Mouse (Mus musculus) midbrain, embryonic 14.5 days (tissue): ENCODE results near the gene Ppme1. TPM values are rescaled to one million over a fixed set of nuclear protein-coding genes. Genes with fewer than 3 reads are reported as not detected.

ENCODE experiments used
- ATAC-seq: fragments of 200-750 bp; cut with Nextera tagmentation; 2 replicates; pipeline ENCODE4 v1.8.0; 2017; ENCODE audit warnings: moderate number of reproducible peaks, moderate library complexity; ENCODE audit not compliant: low FRiP score, low TSS enrichment
- DNase-seq: peaks from one replicate; pipeline ENCODE4 v3.0.0-alpha.2; 2015
- H3K27ac ChIP-seq: fragments of 300-500 bp; sonication (generic); replicated peaks from 2 replicates; pipeline ENCODE4 v1.5.1; 2014; ENCODE audit warnings: mild to moderate bottlenecking, low read depth, low read length, moderate library complexity
- H3K27me3 ChIP-seq: fragments of 300-500 bp; sonication (generic); 2 replicates; pipeline ENCODE4 v1.6.1; 2014; ENCODE audit warnings: low read length, control low read depth, mixed read lengths; ENCODE audit not compliant: control insufficient read depth, insufficient read depth
- H3K36me3 ChIP-seq: fragments of 300-500 bp; sonication (generic); 2 replicates; pipeline ENCODE4 v1.6.1; 2014; ENCODE audit warnings: low read length, control low read depth; ENCODE audit not compliant: control insufficient read depth, insufficient read depth
- H3K4me1 ChIP-seq: fragments of 300-500 bp; sonication (generic); 2 replicates; pipeline ENCODE4 v1.6.1; 2014; ENCODE audit warnings: mild to moderate bottlenecking, antibody characterized with exemption, low read length, control low read depth; ENCODE audit not compliant: control insufficient read depth, insufficient read depth
- H3K4me2 ChIP-seq: fragments of 300-500 bp; sonication (generic); 2 replicates; pipeline ENCODE4 v1.6.1; 2014; ENCODE audit warnings: mild to moderate bottlenecking, low read length, moderate library complexity
- H3K4me3 ChIP-seq: fragments of 300-500 bp; sonication (generic); replicated peaks from 2 replicates; pipeline ENCODE4 v1.5.1; 2014; ENCODE audit warnings: low read depth, low read length
- H3K9ac ChIP-seq: fragments of 300-500 bp; sonication (generic); replicated peaks from 2 replicates; pipeline ENCODE4 v1.6.1; 2014; ENCODE audit warnings: mild to moderate bottlenecking, low read length, moderate library complexity
- H3K9me3 ChIP-seq: fragments of 300-500 bp; sonication (generic); 2 replicates; pipeline ENCODE4 v1.6.1; 2016; ENCODE audit warnings: low read length, control low read depth, mixed read lengths; ENCODE audit not compliant: control insufficient read depth
- WGBS: fragments of 180-500 bp; shearing (Covaris S2); extraction: QIAGEN DNeasy Blood & Tissue Kit; methylation state at CpG from one replicate; pipeline ENCODE4 v1.1.7; 2014; 5-methylcytosine and 5-hydroxymethylcytosine counted together
- polyA plus RNA-seq: library from polyadenylated mRNA; unstranded; fragments of >200 nt; fragmentation: Nextera tagmentation; extraction: Ambion mirVana; gene quantifications from 2 replicates; pipeline ENCODE4 v1.2.1, GENCODE M21; 2014

Gene Ppme1
- polyA plus RNA-seq, 1 experiment from 2014 or later, result 160 TPM

GRCm38 (mm10) chr7:100316924-100317323 lies 55.2 kb downstream of the Ppme1 start:
- Histone ChIP-seq H3K4me1 (no peaks in the 10 kb centered on the region), H3K4me3 (no peak overlapping the region), H3K4me2 (no peak overlapping the region), H3K27ac (no peak overlapping the region), H3K27me3 (no peaks in the 10 kb centered on the region), H3K36me3 (no peaks in the 10 kb centered on the region), H3K9me3 (no peaks in the 10 kb centered on the region), H3K9ac (no peak overlapping the region)
- ATAC-seq (no peak), DNase-seq (no peak)
- 97% methylated on average over 8 of the region's 8 CpGs for WGBS

- no peak for DNase-seq
- 91% methylated on average over 4 of the region's 4 CpGs for WGBS
These were observed 59.4 kb downstream of the Ppme1 start for GRCm38 (mm10) chr7:100312716-100313115.

GRCm38 (mm10) chr7:100310290-100310689 lies 61.8 kb downstream of the Ppme1 start:
- Histone ChIP-seq H3K4me3 (no peak overlapping the region), H3K36me3 (no peaks in the 10 kb centered on the region), H3K4me1 (peaks cover 39% of the 10 kb centered on the region), H3K27me3 (no peaks in the 10 kb centered on the region), H3K9ac (no peak overlapping the region), H3K27ac (peak overlapping the region; percentile 87), H3K9me3 (no peaks in the 10 kb centered on the region), H3K4me2 (no peak overlapping the region)
- 79% methylated on average over 12 of the region's 12 CpGs for WGBS
- DNase-seq (no peak), ATAC-seq (no peak)

More at GRCm38 (mm10) chr7:100312716-100313115, 59.4 kb downstream of the Ppme1 start:
- Histone ChIP-seq H3K27me3 (no peaks in the 10 kb centered on the region), H3K4me3 (no peak overlapping the region), H3K9me3 (no peaks in the 10 kb centered on the region), H3K4me2 (no peak overlapping the region), H3K4me1 (peaks cover 32% of the 10 kb centered on the region), H3K9ac (no peak overlapping the region), H3K27ac (no peak overlapping the region), H3K36me3 (no peaks in the 10 kb centered on the region)
- no peak for ATAC-seq

DNA sequence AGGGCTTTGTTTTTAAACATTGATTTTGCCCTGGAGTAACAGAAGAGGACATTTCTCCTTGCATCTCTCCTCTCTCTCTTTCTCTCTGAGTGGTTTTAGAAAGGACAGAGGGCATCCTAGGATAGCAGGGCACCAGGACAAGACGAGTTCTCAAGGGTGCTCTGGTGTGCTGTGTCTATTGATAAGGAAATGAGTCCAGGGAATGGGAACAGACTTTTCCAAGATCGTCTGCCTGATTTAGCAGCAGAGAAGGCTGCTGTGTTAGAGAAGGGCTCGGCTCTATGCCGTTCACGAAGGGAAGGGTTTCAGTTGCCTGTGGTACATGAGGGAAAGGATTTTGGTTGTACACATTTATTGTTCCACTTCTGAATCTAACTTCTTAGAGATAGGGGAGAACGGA lies 62.4 kb downstream of the Ppme1 start:
- ATAC-seq (no peak), DNase-seq (peak; percentile 31)
- Histone ChIP-seq H3K9ac (no peak overlapping the region), H3K4me3 (no peak overlapping the region), H3K4me2 (no peak overlapping the region), H3K27ac (peak overlapping the region; percentile 87), H3K36me3 (no peaks in the 10 kb centered on the region), H3K9me3 (no peaks in the 10 kb centered on the region), H3K27me3 (no peaks in the 10 kb centered on the region), H3K4me1 (peaks cover 39% of the 10 kb centered on the region)
- 40% methylated on average over 6 of the region's 6 CpGs for WGBS

DNA sequence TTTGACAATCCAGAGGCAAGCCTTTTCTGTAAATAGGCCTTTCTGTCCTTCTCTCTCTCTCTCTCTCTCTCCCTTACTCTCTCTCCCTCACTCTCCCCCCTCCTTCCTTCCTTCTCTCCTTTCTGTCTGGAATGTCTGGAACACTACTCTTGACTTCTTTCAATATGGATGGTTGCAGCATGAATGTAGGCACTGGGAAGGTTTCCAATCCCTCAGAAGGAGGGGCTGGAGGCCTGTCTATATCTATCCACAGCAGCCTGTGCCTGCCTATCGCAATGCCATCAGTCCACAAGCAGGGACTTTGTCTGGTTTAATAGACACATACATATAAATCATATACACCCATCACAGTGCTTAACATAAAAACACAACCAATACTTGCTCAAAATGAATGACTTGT lies 62.9 kb downstream of the Ppme1 start:
- H3K4me3 ChIP-seq, result no peak overlapping the region
- DNase-seq, result peak; percentile 55
- WGBS, result 41% methylated on average over 1 of the region's 1 CpGs
- no peak for ATAC-seq
- H3K36me3 ChIP-seq, result no peaks in the 10 kb centered on the region
- H3K27ac ChIP-seq, result peak overlapping the region; percentile 87
- H3K27me3 ChIP-seq, result no peaks in the 10 kb centered on the region
- H3K4me1 ChIP-seq, result peaks cover 39% of the 10 kb centered on the region
- H3K9ac ChIP-seq, result no peak overlapping the region
- H3K9me3 ChIP-seq, result no peaks in the 10 kb centered on the region
- no peak overlapping the region for H3K4me2 ChIP-seq

DNA sequence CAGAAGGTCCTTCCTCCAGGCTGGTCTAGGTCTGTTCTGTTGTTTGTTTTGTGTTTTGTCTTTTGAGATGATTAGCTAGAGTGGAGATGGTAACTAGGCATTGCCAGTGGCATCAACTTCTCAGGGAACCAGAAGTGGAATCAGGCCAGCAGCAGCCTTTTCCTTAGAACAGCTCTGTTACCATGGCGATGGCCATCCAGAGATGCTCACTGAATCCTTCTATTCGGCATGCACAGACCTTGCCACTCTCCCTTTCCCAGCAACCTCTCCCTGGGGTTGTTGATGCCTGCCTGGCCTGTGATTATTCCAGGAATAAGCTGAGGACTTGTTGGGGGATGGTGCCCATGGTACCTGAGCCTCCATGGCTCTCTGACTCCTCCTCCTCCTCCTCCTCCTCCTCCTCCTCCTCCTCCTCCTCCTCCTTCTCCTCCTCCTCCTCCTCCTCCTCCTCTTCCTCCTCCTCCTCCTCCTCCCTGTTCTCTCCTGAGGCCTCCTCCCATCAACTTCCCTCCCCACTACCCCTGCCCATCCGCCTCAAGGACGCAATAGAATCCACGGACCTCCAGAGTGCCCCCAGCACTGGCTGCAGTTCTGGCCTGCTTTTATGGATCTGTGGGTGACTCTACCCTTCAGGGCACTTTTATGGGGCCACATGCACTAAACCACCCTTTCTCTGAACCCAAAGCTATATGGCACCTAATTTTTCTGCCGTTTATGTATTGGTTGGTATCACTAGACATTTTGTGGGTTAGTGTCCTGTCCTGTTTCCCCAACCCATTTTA lies 64.0 kb downstream of the Ppme1 start:
- Histone ChIP-seq H3K27ac (peak overlapping the region; percentile 87), H3K9ac (no peak overlapping the region), H3K4me2 (no peak overlapping the region), H3K27me3 (no peaks in the 10 kb centered on the region), H3K4me3 (no peak overlapping the region), H3K4me1 (peaks cover 39% of the 10 kb centered on the region), H3K36me3 (no peaks in the 10 kb centered on the region), H3K9me3 (no peaks in the 10 kb centered on the region)
- WGBS, result 53% methylated on average over 6 of the region's 6 CpGs
- DNase-seq (peak; percentile 91), ATAC-seq (peak; percentile 87)

DNA sequence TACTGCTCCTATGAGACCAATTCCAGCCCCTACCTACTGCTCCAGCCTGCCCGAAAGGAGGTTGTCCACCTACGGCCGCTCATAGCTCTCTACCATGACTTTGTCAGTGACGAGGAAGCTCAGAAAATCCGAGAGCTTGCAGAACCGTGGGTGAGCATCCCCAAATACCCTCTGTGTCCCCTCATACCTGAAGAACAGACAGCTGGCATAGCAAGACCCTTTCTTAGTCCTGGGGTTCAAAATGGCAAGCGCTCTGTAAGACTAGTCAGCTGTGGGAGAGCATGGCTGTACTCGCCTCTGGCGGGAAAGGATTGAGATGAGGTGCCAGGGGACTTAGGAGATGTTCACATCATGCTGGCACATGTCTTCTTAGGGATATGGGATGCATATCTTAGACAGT lies 66.2 kb downstream of the Ppme1 start:
- Histone ChIP-seq H3K27me3 (no peaks in the 10 kb centered on the region), H3K4me1 (peaks cover 37% of the 10 kb centered on the region), H3K36me3 (no peaks in the 10 kb centered on the region), H3K4me3 (no peak overlapping the region), H3K9ac (no peak overlapping the region), H3K4me2 (no peak overlapping the region), H3K27ac (no peak overlapping the region), H3K9me3 (no peaks in the 10 kb centered on the region)
- no peak for DNase-seq
- ATAC-seq, result no peak
- WGBS, result 92% methylated on average over 9 of the region's 9 CpGs

- no peak for ATAC-seq
- peak; percentile 21 for DNase-seq
- peak overlapping the region; percentile 57; the same call in 1 of the 2 replicates for H3K27ac ChIP-seq
These were observed 69.8 kb downstream of the Ppme1 start for GRCm38 (mm10) chr7:100302316-100302715.

DNA sequence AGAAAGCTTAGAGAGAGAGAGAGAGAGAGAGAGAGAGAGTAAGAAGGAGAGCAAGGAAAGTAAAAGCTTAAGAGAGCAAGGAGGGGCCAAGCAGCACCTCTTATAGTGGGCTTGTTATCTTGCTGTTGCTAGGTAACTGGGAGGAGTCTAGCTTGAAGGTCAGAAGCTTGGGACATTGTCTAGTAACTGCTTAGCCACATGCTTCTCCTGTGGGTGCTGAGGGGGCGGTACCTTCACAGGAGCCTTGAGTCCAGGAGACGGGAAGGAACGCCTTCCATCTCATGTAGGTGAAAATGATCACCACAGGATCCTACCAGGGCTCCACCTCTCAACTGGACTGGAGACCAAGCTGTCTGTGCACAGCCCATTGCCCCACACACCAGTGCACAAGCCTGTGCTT lies 70.7 kb downstream of the Ppme1 start:
- no peak overlapping the region for H3K4me2 ChIP-seq
- DNase-seq (no peak), ATAC-seq (no peak)
- no peaks in the 10 kb centered on the region for H3K27me3 ChIP-seq
- H3K4me3 ChIP-seq, result no peak overlapping the region
- H3K9me3 ChIP-seq, result no peaks in the 10 kb centered on the region
- H3K27ac ChIP-seq, result peak overlapping the region; percentile 38; the same call in 1 of the 2 replicates
- 74% methylated on average over 3 of the region's 3 CpGs for WGBS
- no peaks in the 10 kb centered on the region for H3K4me1 ChIP-seq
- H3K36me3 ChIP-seq, result no peaks in the 10 kb centered on the region
- H3K9ac ChIP-seq, result no peak overlapping the region

More at GRCm38 (mm10) chr7:100302316-100302715, 69.8 kb downstream of the Ppme1 start:
- H3K4me3 ChIP-seq, result no peak overlapping the region
- no peaks in the 10 kb centered on the region for H3K36me3 ChIP-seq
- H3K9me3 ChIP-seq, result no peaks in the 10 kb centered on the region
- no peaks in the 10 kb centered on the region for H3K27me3 ChIP-seq
- 76% methylated on average over 4 of the region's 4 CpGs for WGBS
- no peak overlapping the region for H3K9ac ChIP-seq
- peaks cover 3% of the 10 kb centered on the region; the same call in 1 of the 2 replicates for H3K4me1 ChIP-seq
- no peak overlapping the region for H3K4me2 ChIP-seq
